Mouse (Mus musculus) neural tube, embryonic 14.5 days (tissue): Measurements from ENCODE around the gene Vav3. TPM values are rescaled to one million over a fixed set of nuclear protein-coding genes. Genes with fewer than 3 reads are reported as not detected.

Source experiments
- ATAC-seq: fragments of 200-750 bp; cut with Nextera tagmentation; 2 replicates; pipeline ENCODE4 v1.8.0; 2017; ENCODE audit warnings: low read depth, mild to moderate bottlenecking, moderate TSS enrichment, moderate library complexity
- H3K27ac ChIP-seq: fragments of 300-500 bp; sonication (generic); 2 replicates; pipeline ENCODE4 v1.5.1; 2014; ENCODE audit warnings: low read depth, mild to moderate bottlenecking, control low read depth, low read length, moderate library complexity, mixed read lengths
- H3K27me3 ChIP-seq: fragments of 300-500 bp; sonication (generic); 2 replicates; pipeline ENCODE4 v1.6.1; 2014; ENCODE audit warnings: low read length; ENCODE audit not compliant: control insufficient read depth, insufficient read depth
- H3K36me3 ChIP-seq: fragments of 300-500 bp; sonication (generic); 2 replicates; pipeline ENCODE4 v1.6.1; 2014; ENCODE audit warnings: low read length, mixed read lengths; ENCODE audit not compliant: control insufficient read depth, insufficient read depth
- H3K4me1 ChIP-seq: fragments of 300-500 bp; sonication (generic); 2 replicates; pipeline ENCODE4 v1.6.1; 2014; ENCODE audit warnings: low read length; ENCODE audit not compliant: control insufficient read depth, insufficient read depth
- H3K4me2 ChIP-seq: fragments of 300-500 bp; sonication (generic); 2 replicates; pipeline ENCODE4 v1.6.1; 2014; ENCODE audit warnings: mild to moderate bottlenecking, low read depth, low read length, control low read depth
- H3K4me3 ChIP-seq: fragments of 300-500 bp; sonication (generic); 2 replicates; pipeline ENCODE4 v1.5.1; 2014; ENCODE audit warnings: low read depth, low read length, control low read depth, mixed read lengths
- H3K9ac ChIP-seq: fragments of 300-500 bp; sonication (generic); replicated peaks from 2 replicates; pipeline ENCODE4 v1.6.1; 2014; ENCODE audit warnings: low read depth, mild to moderate bottlenecking, control low read depth, low read length, mixed read lengths
- H3K9me3 ChIP-seq: fragments of 300-500 bp; sonication (generic); 2 replicates; pipeline ENCODE4 v1.6.1; 2016; ENCODE audit warnings: low read length; ENCODE audit not compliant: control insufficient read depth
- WGBS: fragments of 180-500 bp; shearing (Covaris S2); extraction: QIAGEN DNeasy Blood & Tissue Kit; methylation state at CpG from one replicate; pipeline ENCODE4 v1.1.7; 2014; 5-methylcytosine and 5-hydroxymethylcytosine counted together
- polyA plus RNA-seq: library from polyadenylated mRNA; unstranded; fragments of >200 nt; fragmentation: Nextera tagmentation; extraction: Ambion mirVana; gene quantifications from 2 replicates; pipeline ENCODE4 v1.2.1, GENCODE M21; 2014

Gene Vav3
- polyA plus RNA-seq, 1 experiment from 2014 or later: 13.3 TPM

DNA sequence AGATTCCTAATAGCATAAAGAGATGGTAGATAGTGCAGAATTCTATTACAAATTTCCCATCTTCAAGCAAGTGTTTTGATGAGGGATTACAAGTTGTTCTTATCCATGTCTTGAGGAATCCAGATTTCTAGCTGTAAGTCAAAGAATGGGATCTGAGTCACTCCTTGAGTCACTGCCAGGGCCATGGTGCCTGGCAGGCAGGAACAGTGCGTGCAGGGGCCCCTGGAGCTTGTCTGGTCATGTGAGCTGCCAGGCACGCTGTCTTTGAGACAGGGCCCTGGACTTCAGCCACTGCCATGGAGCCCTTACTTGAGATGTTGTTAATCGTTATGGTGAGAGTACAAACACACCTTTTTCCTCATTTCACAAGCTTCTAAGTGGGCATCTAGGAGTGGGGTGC, 129.0 kb downstream of the Vav3 start:
- 79% methylated on average over 3 of the region's 3 CpGs for WGBS
- no peaks in the 10 kb centered on the region for H3K27me3 ChIP-seq

DNA sequence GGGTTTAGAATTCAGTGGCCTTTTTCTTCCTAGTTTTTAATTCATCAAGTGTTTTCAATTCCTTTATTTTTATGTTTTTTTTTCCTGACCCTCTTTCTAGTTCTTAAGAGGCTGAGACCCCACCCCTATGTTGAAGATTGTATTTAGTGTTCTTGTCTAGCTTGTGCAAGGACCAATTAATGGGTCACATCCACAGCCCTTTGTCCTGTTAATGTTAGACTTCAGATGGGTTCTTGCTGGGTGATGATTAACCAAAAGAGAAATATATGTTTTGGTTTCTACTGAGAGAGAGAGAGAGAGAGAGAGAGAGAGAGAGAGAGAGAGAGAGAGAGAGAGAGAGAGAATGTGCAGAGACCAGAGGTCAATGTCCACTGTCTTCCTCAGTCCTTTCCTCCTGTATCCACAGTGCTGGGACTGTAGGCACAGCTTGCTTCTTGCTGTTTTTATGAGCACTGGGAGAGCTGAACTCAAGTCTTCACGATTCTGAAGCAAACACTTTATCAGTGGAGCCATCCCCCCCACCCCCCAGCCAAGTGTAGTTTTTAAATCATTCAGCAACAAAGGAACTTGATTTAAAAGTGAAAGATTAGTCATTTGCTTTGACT, 130.3 kb downstream of the Vav3 start:
- WGBS: 69% methylated on average over 1 of the region's 1 CpGs
- Histone ChIP-seq H3K36me3 (no peaks in the 10 kb centered on the region), H3K9me3 (no peaks in the 10 kb centered on the region), H3K4me3 (no peak overlapping the region), H3K4me1 (no peaks in the 10 kb centered on the region), H3K27ac (no peak overlapping the region), H3K9ac (no peak overlapping the region), H3K27me3 (no peaks in the 10 kb centered on the region), H3K4me2 (no peak overlapping the region)
- ATAC-seq: no peak

More for the DNA sequence above, 129.0 kb downstream of the Vav3 start:
- Histone ChIP-seq H3K27ac (no peak overlapping the region), H3K9ac (no peak overlapping the region), H3K36me3 (no peaks in the 10 kb centered on the region), H3K9me3 (no peaks in the 10 kb centered on the region), H3K4me2 (no peak overlapping the region), H3K4me3 (no peak overlapping the region), H3K4me1 (no peaks in the 10 kb centered on the region)
- no peak for ATAC-seq

DNA sequence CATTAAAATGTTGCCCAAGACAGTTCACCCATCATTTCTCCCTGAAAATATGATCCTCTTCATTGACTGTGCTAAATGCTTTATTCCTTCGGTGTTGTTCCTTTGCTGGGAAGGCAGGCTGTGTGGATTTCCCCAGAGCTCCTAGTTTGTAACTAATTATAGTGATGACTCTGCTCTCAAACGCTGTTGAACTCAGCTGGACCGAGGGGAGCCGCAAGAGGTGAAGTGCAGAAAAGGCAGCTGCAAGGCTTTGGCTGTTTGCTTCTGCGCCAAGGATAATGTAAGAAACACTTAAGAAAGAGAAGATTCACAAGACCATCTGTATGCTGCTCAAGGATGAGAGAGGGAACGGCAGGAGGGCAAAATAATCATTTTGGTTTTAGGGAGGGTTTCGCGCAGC, 136.1 kb downstream of the Vav3 start:
- no peaks in the 10 kb centered on the region for H3K36me3 ChIP-seq
- no peak overlapping the region for H3K9ac ChIP-seq
- WGBS: 50% methylated on average over 8 of the region's 8 CpGs
- no peak for ATAC-seq
- H3K9me3 ChIP-seq: no peaks in the 10 kb centered on the region
- no peak overlapping the region for H3K4me2 ChIP-seq
- H3K4me3 ChIP-seq: no peak overlapping the region
- no peaks in the 10 kb centered on the region for H3K4me1 ChIP-seq
- H3K27me3 ChIP-seq: no peaks in the 10 kb centered on the region
- no peak overlapping the region for H3K27ac ChIP-seq

DNA sequence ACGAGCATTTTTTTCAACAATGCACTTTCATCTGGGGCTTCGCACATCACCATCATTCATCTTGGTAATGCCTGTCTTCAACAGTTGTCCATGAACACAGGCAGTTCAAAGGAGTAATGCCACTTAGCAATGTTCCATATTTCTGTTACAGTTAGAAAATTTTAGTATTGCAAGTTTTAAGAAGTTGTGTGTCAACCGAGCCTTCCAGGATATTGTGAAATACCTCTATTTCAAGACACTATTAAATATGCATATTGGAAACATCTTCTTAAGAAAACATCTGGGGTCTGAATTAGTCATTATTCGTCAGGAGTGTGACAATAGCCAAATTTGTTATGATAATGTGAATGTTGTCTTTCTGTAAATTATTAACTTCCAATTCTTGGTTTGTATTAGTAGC, 137.8 kb downstream of the Vav3 start:
- Histone ChIP-seq H3K4me1 (no peaks in the 10 kb centered on the region), H3K9ac (no peak overlapping the region), H3K27ac (no peak overlapping the region), H3K4me2 (no peak overlapping the region), H3K4me3 (no peak overlapping the region), H3K9me3 (no peaks in the 10 kb centered on the region), H3K36me3 (no peaks in the 10 kb centered on the region), H3K27me3 (no peaks in the 10 kb centered on the region)
- ATAC-seq: no peak
- WGBS: 85% methylated on average over 4 of the region's 4 CpGs

DNA sequence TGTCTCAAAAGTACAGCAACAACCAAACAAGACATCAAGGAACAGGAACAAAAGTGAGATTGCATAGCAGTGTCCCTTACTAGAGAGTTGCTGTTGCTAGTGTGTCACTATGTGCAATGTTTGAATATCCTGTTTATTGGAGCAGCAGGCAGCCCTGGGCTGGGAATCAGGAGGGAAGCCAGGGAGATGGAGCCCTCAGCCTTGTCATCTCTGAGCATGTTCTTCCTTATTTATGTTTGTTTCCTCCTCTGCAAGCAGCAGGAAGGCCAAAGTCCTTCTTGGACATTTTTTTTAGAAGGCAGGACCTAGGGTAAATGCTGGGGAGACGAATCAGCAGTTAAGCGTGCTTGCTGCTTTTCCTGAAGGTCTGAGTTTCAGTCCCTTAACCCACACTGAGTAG, 140.2 kb downstream of the Vav3 start:
- no peaks in the 10 kb centered on the region for H3K27me3 ChIP-seq
- no peaks in the 10 kb centered on the region for H3K36me3 ChIP-seq
- ATAC-seq: no peak
- H3K4me2 ChIP-seq: no peak overlapping the region
- no peaks in the 10 kb centered on the region for H3K9me3 ChIP-seq
- H3K4me1 ChIP-seq: no peaks in the 10 kb centered on the region
- no peak overlapping the region for H3K9ac ChIP-seq
- 89% methylated on average over 2 of the region's 2 CpGs for WGBS
- no peak overlapping the region for H3K4me3 ChIP-seq
- no peak overlapping the region for H3K27ac ChIP-seq

DNA sequence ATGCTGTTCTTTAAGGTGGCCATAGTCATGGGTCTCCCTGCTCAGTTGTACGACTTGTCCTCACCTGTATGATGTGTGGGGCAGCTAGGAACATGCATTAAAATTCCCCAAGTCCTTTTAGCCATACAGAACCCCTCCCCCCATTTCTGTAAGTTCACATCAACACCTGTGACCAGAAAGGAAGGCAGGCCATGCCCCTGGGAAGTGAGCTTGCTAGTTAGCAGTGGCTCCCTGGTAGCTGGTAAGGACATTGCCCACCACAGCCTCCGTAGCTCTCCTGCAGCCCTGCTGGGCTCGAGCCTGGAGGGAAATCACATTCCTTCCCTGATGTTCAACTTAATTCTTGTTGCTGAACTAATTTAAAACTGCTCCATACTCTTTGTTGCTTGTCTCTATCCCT, 146.3 kb downstream of the Vav3 start:
- no peak overlapping the region for H3K4me2 ChIP-seq
- ATAC-seq: no peak
- no peaks in the 10 kb centered on the region for H3K27me3 ChIP-seq
- H3K9me3 ChIP-seq: no peaks in the 10 kb centered on the region
- H3K27ac ChIP-seq: no peak overlapping the region
- H3K4me1 ChIP-seq: peaks cover 10% of the 10 kb centered on the region; the same call in 1 of the 2 replicates
- H3K36me3 ChIP-seq: no peaks in the 10 kb centered on the region
- 77% methylated on average over 3 of the region's 3 CpGs for WGBS
- H3K9ac ChIP-seq: no peak overlapping the region
- no peak overlapping the region for H3K4me3 ChIP-seq

DNA sequence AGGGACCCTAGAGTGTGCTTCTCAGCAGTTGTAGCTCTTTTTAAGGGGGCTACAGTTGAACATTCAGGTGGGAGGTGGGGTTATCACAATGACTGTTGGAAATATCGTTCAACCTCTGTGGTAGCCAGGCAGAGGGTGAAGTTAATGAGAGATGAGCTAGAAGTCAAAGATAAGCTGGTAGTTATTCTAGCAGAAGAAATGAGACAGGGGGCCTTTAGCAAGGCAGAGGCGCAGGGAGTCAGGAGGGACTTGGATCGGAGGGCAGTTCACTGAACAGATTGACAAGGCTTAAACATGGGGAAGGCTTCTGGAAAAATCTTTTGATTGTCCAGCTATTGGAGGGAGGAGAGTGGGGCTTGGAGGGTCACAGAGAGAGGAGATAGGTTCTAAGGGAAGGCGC, 147.4 kb downstream of the Vav3 start:
- no peaks in the 10 kb centered on the region for H3K9me3 ChIP-seq
- WGBS: 90% methylated on average over 4 of the region's 4 CpGs
- H3K9ac ChIP-seq: no peak overlapping the region
- H3K27ac ChIP-seq: peak overlapping the region; percentile 56; the same call in 1 of the 2 replicates
- ATAC-seq: no peak
- H3K27me3 ChIP-seq: no peaks in the 10 kb centered on the region
- no peak overlapping the region for H3K4me3 ChIP-seq
- H3K36me3 ChIP-seq: no peaks in the 10 kb centered on the region
- no peak overlapping the region for H3K4me2 ChIP-seq
- H3K4me1 ChIP-seq: peaks cover 10% of the 10 kb centered on the region; the same call in 1 of the 2 replicates

DNA sequence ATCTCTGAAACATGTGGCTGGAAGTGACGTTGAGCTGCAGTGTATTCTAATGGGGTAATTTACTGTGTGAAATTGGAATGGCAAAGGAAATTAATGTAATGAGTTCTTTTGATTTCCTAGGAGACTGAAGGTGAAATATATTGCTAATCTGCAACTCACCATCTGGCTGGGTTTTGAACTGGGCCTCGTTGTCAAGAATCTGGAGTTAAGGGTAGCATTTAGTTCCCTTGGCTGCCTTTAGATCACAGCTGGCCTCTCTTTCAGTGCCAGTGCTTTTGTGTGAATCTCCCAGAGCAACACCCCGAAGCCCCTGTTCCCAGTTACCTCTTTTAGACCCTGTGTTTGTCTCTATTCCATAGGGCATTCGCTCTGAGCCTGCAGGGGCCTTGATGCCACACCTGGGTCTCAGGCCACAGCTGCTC, 148.3 kb downstream of the Vav3 start:
- no peak overlapping the region for H3K9ac ChIP-seq
- H3K4me2 ChIP-seq: no peak overlapping the region
- H3K27ac ChIP-seq: peak overlapping the region; percentile 56; the same call in 1 of the 2 replicates
- no peak overlapping the region for H3K4me3 ChIP-seq
- no peaks in the 10 kb centered on the region for H3K36me3 ChIP-seq
- no peaks in the 10 kb centered on the region for H3K27me3 ChIP-seq
- H3K9me3 ChIP-seq: no peaks in the 10 kb centered on the region
- 9% methylated on average over 4 of the region's 4 CpGs for WGBS
- ATAC-seq: peak; percentile 71
- H3K4me1 ChIP-seq: peaks cover 10% of the 10 kb centered on the region; the same call in 1 of the 2 replicates

DNA sequence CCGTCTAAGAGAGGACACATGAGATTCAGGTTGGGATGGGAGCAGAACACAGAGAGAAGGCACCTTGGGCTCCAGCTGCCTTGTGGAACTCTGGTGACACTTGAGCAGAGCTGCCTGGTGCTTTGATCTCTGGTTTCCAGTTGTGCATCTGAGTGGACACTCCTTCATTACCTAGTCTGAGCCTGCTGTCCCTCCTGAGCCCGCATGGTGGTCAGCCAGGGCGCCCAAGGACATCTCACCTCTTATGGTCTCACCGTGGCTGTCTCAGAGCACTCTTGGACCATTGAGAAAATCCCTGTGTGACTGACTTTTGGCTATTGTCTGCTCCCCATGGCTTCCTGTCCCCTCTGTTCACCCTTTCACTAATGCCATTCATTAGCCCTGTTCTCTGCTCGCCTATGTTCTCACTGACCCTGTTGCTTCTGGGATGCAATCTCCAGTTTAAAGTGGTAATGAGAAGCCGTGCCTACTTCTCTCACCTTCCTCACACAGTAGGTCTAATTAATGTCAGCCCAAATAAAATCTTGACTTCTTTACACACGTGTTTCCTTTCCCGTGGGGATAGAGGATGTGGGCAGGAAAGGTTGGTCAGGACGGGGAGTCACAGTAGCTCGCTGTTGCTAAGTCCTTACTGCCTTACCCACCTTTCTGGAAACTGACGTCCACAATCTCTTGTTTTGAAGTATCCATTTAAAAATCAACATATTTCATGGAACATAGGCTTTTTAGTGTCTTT, 150.3 kb downstream of the Vav3 start:
- ATAC-seq: no peak
- Histone ChIP-seq H3K4me2 (no peak overlapping the region), H3K27me3 (no peaks in the 10 kb centered on the region), H3K27ac (no peak overlapping the region), H3K36me3 (no peaks in the 10 kb centered on the region), H3K9ac (no peak overlapping the region), H3K4me1 (peaks cover 10% of the 10 kb centered on the region; the same call in 1 of the 2 replicates), H3K9me3 (no peaks in the 10 kb centered on the region), H3K4me3 (no peak overlapping the region)
- WGBS: 70% methylated on average over 11 of the region's 11 CpGs
